Mouse (Mus musculus): ENCODE measurements at regions not wholly inside any gene's neighbourhood (a gene's known extent, or its start where the extent isn't known, plus 50 kb on each side); places are given as distances from the start of the nearest gene placed in this dataset.

DNA sequence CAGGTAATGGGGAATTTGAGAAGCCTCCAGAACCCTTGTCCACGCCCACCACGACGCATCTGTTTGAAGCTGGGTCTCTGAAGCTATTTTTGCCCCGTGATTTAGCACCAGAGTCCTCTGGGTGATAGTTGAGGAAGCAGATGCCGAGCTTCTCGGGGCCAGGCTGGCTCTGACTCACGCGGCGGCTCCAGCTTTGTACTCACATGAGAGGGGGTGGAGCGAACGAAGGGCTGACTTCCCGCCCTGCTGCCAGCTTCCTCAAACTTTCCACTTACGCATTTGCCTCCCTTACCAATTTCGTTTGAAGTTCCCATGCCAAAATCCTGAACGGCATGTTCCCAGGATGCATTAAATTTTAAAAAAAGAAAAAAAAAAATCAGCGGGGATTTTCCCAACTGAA is 74.1 kb upstream of the Hnrnpa3 start:
- DNase-seq (ENCODE audit: low spot score): peak; percentile 36

DNA sequence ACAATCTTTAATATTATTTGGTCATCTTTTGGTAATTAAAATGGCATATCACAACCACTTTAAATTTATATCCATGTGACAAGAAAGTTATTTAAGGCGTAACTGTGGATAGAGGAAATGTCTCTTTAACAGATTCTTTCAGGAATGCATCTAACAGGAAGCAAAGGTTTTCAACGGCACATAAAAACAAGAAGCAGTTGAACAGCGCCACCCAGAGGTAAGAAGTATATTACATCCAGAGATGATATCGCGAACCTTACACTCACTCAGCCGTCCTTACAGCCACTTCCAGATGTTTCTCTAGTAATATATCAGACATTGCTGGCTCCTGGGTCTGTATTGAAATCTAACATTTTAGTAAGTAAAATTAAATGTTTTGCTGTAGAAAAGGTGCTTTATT is 70.5 kb upstream of the Hnrnpa3 start:
- DNase-seq (ENCODE audit: low spot score): no peak

DNA sequence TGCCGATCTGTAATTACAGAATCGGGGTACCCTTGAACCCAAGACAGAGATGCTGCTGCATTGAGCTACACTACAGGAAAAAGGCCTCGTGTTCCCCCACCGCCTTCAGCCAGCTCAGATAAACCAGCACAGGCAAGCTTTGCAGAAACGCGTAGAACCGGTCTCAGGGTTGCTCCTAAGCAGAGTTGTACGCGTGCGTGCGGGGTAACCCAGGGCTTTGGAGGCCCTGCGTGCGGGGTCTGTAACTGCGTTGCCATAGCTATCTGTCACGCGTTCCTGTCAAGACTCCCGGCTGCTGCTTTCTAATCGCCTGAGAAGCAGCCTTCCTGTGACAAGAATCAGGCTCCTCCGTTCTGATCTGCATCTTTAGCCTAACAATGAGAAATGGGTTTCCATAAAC is 69.6 kb upstream of the Hnrnpa3 start:
- DNase-seq (ENCODE audit: low spot score): no peak

DNA sequence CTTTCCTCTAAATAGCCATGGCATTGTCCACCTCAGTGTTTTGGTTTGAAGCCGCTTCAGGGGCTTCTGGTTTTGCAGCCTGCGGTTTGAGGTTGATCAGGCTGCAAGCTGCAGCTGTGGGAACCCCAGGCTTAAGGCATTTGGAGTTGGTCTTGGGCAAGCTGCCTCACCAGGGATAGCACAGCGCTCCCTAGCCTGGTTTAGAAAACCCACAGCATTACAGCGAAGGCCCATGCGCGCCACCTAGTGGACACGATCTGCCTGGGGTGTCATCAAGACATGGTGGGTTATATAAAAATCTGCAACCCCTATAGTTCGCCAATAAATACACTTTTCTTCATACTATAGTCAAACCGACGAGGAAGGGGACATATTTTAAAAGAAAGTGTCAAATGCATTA is 68.9 kb upstream of the Hnrnpa3 start:
- DNase-seq (ENCODE audit: low spot score): peak; percentile 66

DNA sequence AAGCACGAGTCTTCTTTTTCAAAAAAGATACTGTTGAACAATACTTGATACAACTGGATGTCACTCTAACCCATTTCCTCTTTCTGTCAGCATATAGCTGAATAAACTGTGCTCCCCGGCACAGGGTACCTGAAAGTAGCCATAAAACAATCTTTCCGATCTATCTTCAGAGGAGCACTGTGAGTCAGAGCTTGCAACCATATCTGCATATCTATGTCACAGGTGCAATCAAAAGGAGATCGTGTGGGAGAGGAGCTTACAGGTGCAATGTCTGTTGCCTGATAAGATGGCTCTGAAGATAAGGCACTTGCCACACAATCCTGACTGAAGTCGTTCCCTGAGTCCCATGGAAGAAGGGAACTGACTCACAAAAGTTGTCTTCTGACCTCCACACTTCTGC is 58.5 kb upstream of the Hnrnpa3 start:
- DNase-seq (ENCODE audit: low spot score): no peak

DNA sequence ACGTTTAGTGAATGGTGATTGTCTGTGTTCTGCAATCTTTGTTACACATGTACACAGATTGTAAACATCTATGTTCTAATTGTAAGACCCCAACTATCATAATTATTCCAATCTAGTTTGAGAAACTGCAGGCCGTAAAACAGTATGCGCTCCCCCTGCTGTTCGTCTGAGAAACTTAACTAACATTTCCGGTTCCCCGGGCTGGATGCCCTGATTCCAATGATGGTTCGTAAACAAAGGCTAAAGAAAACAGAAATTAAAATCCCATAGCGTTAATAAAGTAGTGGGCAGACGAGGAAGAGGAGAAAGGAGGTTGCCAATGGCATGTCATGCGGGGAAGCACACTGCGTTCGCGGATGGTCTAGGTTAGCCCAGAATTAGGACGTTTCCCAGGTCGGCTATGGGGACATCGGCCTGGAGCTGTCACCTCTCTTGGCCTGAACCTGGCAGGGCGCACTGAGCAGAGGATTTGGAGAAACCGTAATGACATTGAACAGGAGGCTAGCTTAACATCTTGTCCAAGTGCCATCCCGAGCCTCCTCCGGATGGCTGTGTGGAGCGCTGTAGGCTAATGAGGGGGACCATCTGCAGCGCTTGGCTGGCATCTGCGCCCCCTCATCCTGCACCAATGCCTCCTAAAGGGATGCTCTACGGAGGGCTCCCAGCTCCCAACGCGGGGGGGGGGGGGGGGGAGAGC is 55.7 kb upstream of the Hnrnpa3 start:
- DNase-seq (ENCODE audit: low spot score): no peak

DNA sequence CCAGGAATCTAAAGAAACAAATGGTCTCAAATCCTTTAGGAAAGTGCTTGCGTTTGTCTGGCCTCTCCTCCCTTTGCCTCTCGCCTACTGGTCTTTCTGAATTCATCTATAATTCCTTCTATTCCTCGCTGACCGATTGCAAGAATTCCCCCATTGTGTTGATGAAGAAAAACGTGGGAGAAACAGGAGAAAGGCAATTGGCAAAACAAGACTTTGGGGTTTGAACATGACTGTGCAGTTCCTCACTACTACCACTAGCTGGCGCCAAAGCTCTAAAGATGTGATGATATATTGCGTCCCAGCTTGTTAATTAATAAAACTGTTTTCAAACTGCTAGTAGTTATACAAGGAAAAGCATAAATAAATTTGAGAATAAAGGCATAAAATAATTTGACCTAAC is 53.4 kb upstream of the Hnrnpa3 start:
- DNase-seq (ENCODE audit: low spot score): no peak

DNA sequence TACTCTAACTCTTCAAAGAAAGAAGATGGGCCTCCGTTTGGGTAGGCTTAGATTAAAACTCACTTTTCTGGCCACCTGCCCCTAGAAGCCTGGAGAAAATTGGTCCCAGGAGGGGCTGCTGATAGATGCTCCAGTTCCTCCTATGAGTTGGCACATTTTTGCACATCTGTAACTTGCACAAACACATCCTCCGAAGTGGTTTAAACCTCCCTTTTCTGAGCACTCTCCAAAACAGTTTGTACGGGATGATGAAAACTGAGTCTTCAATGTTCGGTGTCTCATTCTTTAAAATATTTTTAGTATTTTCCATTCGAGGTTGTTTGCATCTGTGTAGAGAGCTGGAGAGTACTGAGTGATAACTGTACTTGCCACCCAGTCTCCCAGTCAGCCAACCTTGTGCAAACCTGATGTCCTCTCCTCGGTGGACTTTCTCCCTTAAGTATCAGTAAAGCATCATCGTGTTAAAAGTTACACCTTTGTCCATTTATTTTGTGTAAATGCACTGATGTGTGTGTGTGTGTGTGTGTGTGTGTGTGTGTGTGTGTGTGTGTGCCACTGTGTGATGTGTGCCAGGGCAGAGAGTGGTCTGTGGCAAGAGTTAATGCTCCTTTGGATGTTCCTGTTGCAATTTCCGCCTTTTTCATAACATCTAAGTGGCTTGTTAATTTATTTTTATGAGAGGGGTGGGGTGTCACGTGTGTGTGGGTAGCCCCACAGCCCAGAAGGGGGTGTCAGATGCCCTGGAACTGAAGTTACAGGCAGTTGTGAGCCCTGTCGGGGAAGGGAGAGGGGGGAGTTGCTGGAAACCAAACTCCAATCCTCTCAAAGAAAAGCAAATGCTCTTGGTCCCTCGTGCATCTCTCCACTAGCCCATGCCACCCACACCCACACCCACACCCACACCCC is 51.8 kb upstream of the Hnrnpa3 start:
- no peak for DNase-seq (ENCODE audit: low spot score)

DNA sequence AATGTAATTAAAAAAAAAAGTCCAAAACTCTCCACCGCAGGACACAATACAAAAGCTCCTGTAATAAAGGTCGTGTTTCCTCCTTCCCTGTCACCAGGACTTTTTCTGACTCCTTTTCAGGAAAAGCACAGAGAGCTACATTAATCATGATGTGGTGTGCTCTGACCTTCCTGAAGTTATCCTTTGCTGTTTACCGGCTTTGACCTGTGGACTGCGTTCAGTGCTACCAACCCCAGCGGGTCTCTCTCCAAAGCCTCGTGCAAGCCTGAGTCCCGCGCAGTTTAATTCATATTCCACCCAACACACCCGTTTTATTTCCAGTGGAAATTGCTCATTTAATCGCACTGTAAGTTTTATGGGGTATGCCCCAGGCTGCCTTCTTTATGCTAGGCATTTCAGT is 51.1 kb upstream of the Hnrnpa3 start:
- DNase-seq (ENCODE audit: low spot score): no peak

DNA sequence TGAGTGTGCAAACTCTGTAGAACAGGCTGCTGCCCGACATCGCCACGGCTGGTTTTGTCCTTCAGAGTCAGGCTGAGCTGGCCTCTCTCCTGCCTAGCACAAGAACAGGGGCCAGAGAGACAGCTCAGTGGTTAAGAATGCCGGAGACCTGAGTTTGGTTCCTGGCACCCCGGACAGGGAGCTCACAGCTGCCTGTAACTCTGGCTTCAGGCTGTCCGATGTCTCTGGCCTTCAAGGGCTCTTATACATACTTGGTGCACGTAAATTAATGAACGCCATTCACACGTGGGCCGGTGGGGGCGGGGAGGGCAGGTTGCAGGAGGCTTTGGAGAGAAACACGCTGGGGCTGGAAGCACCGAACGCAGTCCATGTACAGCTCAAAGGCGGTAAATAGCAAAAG is 50.6 kb upstream of the Hnrnpa3 start:
- DNase-seq (ENCODE audit: low spot score): no peak

DNA sequence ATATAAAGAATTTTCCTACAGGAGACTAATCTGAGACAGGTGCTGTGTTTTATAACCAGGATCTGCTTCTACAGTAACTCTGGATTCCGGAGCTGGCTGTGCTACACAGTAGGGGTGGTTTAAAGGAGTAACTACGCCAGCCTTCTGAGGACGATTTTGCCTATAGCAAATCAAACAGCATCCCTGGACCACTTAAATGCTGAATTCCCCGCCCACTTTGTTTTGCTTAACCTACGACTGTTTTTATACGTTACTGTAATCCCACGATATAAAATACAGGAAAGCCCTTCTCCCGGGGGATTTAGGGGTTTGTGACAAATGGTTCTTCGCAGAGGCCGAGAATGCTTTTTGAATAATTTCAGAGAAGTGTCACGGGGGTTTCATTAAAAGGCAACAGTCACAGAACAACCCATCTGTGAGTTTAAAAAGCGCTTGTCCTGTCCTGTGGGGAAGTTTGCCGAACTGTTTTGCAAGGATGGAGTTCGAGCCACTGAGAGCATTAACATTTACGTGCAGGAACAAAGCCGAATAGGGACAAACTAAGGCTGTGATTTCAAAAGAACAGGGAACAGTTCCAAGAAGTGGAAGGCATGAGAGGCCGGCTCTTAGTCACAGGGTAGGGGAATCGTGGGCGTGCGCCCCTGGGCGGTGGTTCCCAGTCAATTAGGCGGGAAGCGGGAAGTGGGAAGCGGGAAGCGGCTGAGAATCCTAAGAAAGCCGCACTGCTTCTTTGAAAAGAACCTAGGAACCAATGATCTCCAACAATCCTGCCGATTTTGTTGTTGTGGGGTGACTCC is 49.7 kb upstream of the Hnrnpa3 start:
- DNase-seq (ENCODE audit: low spot score): no peak
